Mouse (Mus musculus): ENCODE results near the gene Pkp1.

DNA sequence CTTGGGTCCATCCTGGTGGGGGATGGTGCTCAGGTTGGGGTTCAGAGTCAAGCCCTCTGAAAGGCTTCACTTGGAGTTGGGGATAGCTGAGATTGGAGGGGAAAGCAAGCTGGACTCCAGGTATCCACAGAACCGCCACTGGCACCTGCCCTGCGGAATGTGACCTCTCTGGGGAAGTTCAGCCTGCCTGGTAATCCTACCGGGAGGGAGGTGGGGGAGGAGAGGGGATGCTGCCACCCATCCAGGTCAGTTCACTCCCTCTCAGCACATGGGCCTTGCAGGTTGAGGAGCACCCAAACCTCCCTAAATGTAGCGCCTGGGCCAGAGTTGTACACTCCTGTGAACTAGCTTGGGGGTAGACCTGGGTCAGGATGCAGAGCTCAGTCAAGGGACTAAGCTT, 62.9 kb downstream of the Pkp1 start:
- TF ChIP-seq GATA1 (IDR thresholded peaks at IDR 0.05; ENCODE audit: low read length) (no peak), TAL1 (IDR thresholded peaks at IDR 0.05; ENCODE audit: low read length) (no peak)
